Mouse (Mus musculus) neural tube, embryonic 12.5 days (tissue): ENCODE results near the gene Srrm3. TPM values are rescaled to one million over a fixed set of nuclear protein-coding genes. Genes with fewer than 3 reads are reported as not detected.

Experiments
- ATAC-seq: fragments of 200-750 bp; cut with Nextera tagmentation; 2 replicates; pipeline ENCODE4 v1.8.0; 2017; ENCODE audit warnings: low read depth, mild to moderate bottlenecking, moderate TSS enrichment, moderate library complexity; ENCODE audit not compliant: low FRiP score
- H3K27ac ChIP-seq: fragments of 300-500 bp; sonication (generic); 2 replicates; pipeline ENCODE4 v1.5.1; 2016
- H3K27me3 ChIP-seq: fragments of 300-500 bp; sonication (generic); replicated peaks from 2 replicates; pipeline ENCODE4 v1.6.1; 2016; ENCODE audit warnings: mild to moderate bottlenecking
- H3K36me3 ChIP-seq: fragments of 300-500 bp; sonication (generic); 2 replicates; pipeline ENCODE4 v1.6.1; 2016; ENCODE audit warnings: mild to moderate bottlenecking
- H3K4me1 ChIP-seq: fragments of 300-500 bp; sonication (generic); 2 replicates; pipeline ENCODE4 v1.6.1; 2016
- H3K4me2 ChIP-seq: fragments of 300-500 bp; sonication (generic); replicated peaks from 2 replicates; pipeline ENCODE4 v1.6.1; 2016; ENCODE audit warnings: mild to moderate bottlenecking
- H3K4me3 ChIP-seq: fragments of 300-500 bp; sonication (generic); 2 replicates; pipeline ENCODE4 v1.5.1; 2016
- H3K9ac ChIP-seq: fragments of 300-500 bp; sonication (generic); 2 replicates; pipeline ENCODE4 v1.6.1; 2016; ENCODE audit warnings: mild to moderate bottlenecking
- H3K9me3 ChIP-seq: fragments of 300-500 bp; sonication (generic); 2 replicates; pipeline ENCODE4 v1.6.1; 2016; ENCODE audit warnings: mild to moderate bottlenecking
- WGBS: fragments of 180-500 bp; shearing (Covaris S2); methylation state at CpG from one replicate; pipeline ENCODE4 v1.1.7; 2016; 5-methylcytosine and 5-hydroxymethylcytosine counted together
- polyA plus RNA-seq: library from polyadenylated mRNA; unstranded; fragments of >200 nt; fragmentation: Nextera tagmentation; extraction: Ambion mirVana; gene quantifications from 2 replicates; pipeline ENCODE4 v1.2.1, GENCODE M21; 2016

The Srrm3 gene
- polyA plus RNA-seq, 1 experiment from 2014 or later = 71.4 TPM

DNA sequence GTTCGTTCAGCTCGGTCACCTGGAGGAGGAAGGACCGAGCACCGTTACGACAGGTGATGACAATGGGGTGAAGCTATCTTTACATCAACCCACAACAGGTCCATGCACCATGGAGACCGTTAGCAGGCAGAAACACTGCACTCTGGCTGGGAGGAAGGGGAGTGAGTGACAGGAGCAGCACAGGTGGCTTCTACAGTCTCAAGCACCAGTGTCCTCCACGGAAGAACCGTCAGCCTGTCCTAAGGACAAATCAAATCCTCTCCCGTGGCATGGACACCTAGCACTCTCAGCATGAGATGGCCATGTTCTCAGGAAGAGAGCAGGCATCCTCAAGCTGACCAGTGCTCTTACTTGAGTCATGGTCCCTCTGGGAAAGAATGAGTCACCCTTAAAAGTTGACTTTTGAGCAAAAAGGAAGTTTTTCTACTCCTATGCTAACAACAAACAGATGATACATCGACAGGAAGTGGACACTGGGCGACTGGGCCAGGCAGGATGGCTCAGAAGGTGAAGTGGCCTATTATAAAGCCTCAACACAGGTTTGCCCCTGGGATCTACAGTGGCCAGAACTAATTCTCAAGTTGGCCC lies 105.0 kb downstream of the Srrm3 start:
- no peaks in the 10 kb centered on the region for H3K9me3 ChIP-seq
- no peak for ATAC-seq
- peaks cover 76% of the 10 kb centered on the region for H3K36me3 ChIP-seq
- no peak overlapping the region for H3K4me3 ChIP-seq
- no peak overlapping the region for H3K9ac ChIP-seq
- no peaks in the 10 kb centered on the region for H3K27me3 ChIP-seq
- H3K27ac ChIP-seq = no peak overlapping the region
- 91% methylated on average over 11 of the region's 11 CpGs for WGBS
- H3K4me1 ChIP-seq = no peaks in the 10 kb centered on the region
- H3K4me2 ChIP-seq = no peak overlapping the region

DNA sequence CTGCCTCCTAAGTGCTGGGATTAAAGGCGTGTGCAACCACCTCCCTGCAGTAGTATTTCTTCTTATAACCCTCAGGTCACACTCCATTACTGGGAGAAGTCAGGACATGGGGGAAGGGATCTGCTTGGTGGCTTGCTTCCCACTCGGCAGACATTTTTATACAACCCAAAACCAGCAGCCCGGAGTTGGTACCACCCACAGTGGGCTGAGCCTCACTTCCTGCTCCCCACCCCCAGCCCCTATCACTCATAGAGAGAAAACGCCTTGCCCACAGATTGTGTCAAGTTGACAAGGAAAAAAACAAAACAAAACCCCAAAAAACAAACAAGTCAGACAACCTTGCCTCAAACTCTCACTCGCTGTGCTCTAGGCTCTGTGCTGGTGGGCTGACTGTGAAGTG lies 106.5 kb downstream of the Srrm3 start:
- Histone ChIP-seq H3K27ac (no peak overlapping the region), H3K9ac (no peak overlapping the region), H3K27me3 (no peaks in the 10 kb centered on the region), H3K36me3 (peaks cover 73% of the 10 kb centered on the region), H3K4me1 (no peaks in the 10 kb centered on the region), H3K4me2 (no peak overlapping the region), H3K9me3 (no peaks in the 10 kb centered on the region), H3K4me3 (no peak overlapping the region)
- no peak for ATAC-seq
- WGBS = 87% methylated on average over 5 of the region's 5 CpGs

DNA sequence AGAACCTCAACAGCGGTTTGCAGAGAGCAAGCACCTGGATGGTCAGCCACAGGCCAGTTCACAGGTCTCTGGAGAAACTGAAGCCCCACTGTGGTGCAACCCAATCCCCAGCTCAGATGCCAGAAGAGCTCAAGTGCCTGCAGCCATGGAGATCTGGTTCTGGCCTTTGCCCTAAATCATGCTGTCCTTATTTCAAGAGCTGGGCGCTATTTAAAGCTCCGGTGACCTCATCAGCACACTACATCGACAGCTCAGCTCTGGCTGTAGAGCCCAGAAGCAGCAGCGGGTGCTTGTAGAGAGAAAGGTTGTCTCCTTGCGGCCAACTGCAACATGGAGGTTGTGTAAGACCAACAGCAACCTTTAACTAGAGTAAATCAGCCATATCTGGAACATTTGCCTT lies 107.5 kb downstream of the Srrm3 start:
- ATAC-seq = no peak
- Histone ChIP-seq H3K4me3 (no peak overlapping the region), H3K9me3 (no peaks in the 10 kb centered on the region), H3K4me2 (no peak overlapping the region), H3K36me3 (peaks cover 76% of the 10 kb centered on the region), H3K27ac (no peak overlapping the region), H3K9ac (no peak overlapping the region), H3K27me3 (no peaks in the 10 kb centered on the region), H3K4me1 (no peaks in the 10 kb centered on the region)
- WGBS = 93% methylated on average over 6 of the region's 6 CpGs

- WGBS = 94% methylated on average over 6 of the region's 6 CpGs
- H3K4me1 ChIP-seq = no peaks in the 10 kb centered on the region
- H3K27ac ChIP-seq = no peak overlapping the region
- H3K9ac ChIP-seq = no peak overlapping the region
- H3K36me3 ChIP-seq = peaks cover 74% of the 10 kb centered on the region
- H3K4me3 ChIP-seq = no peak overlapping the region
- no peaks in the 10 kb centered on the region for H3K27me3 ChIP-seq
- H3K4me2 ChIP-seq = no peak overlapping the region
- no peak for ATAC-seq
- no peaks in the 10 kb centered on the region for H3K9me3 ChIP-seq
These were observed 109.4 kb downstream of the Srrm3 start for GRCm38 (mm10) chr5:135916051-135916565.

- Histone ChIP-seq H3K27me3 (no peaks in the 10 kb centered on the region), H3K9me3 (no peaks in the 10 kb centered on the region), H3K4me1 (no peaks in the 10 kb centered on the region), H3K27ac (no peak overlapping the region), H3K4me3 (no peak overlapping the region), H3K36me3 (peaks cover 74% of the 10 kb centered on the region), H3K4me2 (no peak overlapping the region), H3K9ac (no peak overlapping the region)
- WGBS = 98% methylated on average over 3 of the region's 3 CpGs
- no peak for ATAC-seq
These were observed 109.9 kb downstream of the Srrm3 start for GRCm38 (mm10) chr5:135916601-135917000.

- peaks cover 73% of the 10 kb centered on the region for H3K36me3 ChIP-seq
- no peak overlapping the region for H3K4me2 ChIP-seq
- no peak overlapping the region for H3K27ac ChIP-seq
- no peaks in the 10 kb centered on the region for H3K27me3 ChIP-seq
- H3K9me3 ChIP-seq = no peaks in the 10 kb centered on the region
- H3K9ac ChIP-seq = no peak overlapping the region
- WGBS = 90% methylated on average over 8 of the region's 8 CpGs
- no peaks in the 10 kb centered on the region for H3K4me1 ChIP-seq
- no peak overlapping the region for H3K4me3 ChIP-seq
- ATAC-seq = no peak
These were observed 110.8 kb downstream of the Srrm3 start for GRCm38 (mm10) chr5:135917327-135918058.

- Histone ChIP-seq H3K27me3 (no peaks in the 10 kb centered on the region), H3K9me3 (no peaks in the 10 kb centered on the region)
- no peak for ATAC-seq
These were observed 111.4 kb downstream of the Srrm3 start for GRCm38 (mm10) chr5:135918059-135918437.

GRCm38 (mm10) chr5:135918593-135918992 lies 111.9 kb downstream of the Srrm3 start:
- H3K4me3 ChIP-seq = no peak overlapping the region
- WGBS = 96% methylated on average over 5 of the region's 5 CpGs
- ATAC-seq = no peak
- H3K27me3 ChIP-seq = no peaks in the 10 kb centered on the region
- no peak overlapping the region for H3K9ac ChIP-seq
- H3K9me3 ChIP-seq = no peaks in the 10 kb centered on the region
- no peak overlapping the region for H3K4me2 ChIP-seq
- H3K4me1 ChIP-seq = no peaks in the 10 kb centered on the region
- peaks cover 76% of the 10 kb centered on the region for H3K36me3 ChIP-seq
- no peak overlapping the region for H3K27ac ChIP-seq

More at GRCm38 (mm10) chr5:135918059-135918437, 111.4 kb downstream of the Srrm3 start:
- 93% methylated on average over 5 of the region's 5 CpGs for WGBS
- no peak overlapping the region for H3K4me2 ChIP-seq
- no peak overlapping the region for H3K9ac ChIP-seq
- no peak overlapping the region for H3K4me3 ChIP-seq
- peaks cover 76% of the 10 kb centered on the region for H3K36me3 ChIP-seq
- no peak overlapping the region for H3K27ac ChIP-seq
- no peaks in the 10 kb centered on the region for H3K4me1 ChIP-seq

GRCm38 (mm10) chr5:135919902-135920301 lies 113.2 kb downstream of the Srrm3 start:
- Histone ChIP-seq H3K36me3 (peaks cover 71% of the 10 kb centered on the region), H3K4me2 (no peak overlapping the region), H3K9ac (no peak overlapping the region), H3K27ac (no peak overlapping the region), H3K4me3 (no peak overlapping the region), H3K9me3 (no peaks in the 10 kb centered on the region), H3K4me1 (no peaks in the 10 kb centered on the region), H3K27me3 (no peaks in the 10 kb centered on the region)
- no peak for ATAC-seq
- WGBS = 94% methylated on average over 3 of the region's 3 CpGs

GRCm38 (mm10) chr5:135923901-135924300 lies 117.2 kb downstream of the Srrm3 start:
- ATAC-seq = no peak
- WGBS = 94% methylated on average over 7 of the region's 7 CpGs
- peaks cover 75% of the 10 kb centered on the region for H3K36me3 ChIP-seq

More at GRCm38 (mm10) chr5:135923901-135924300, 117.2 kb downstream of the Srrm3 start:
- Histone ChIP-seq H3K27ac (no peak overlapping the region), H3K27me3 (no peaks in the 10 kb centered on the region), H3K4me3 (no peak overlapping the region), H3K4me2 (no peak overlapping the region), H3K9ac (no peak overlapping the region), H3K4me1 (peaks cover 7% of the 10 kb centered on the region; the same call in 1 of the 2 replicates), H3K9me3 (no peaks in the 10 kb centered on the region)
